Mouse (Mus musculus) urinary bladder, adult 18-20 months (tissue): Measurements from ENCODE around the gene Itga2.

Experiments
- DNase-seq, 2 experiments: peaks; one replicate each; pipeline ENCODE4 v3.0.0; 2022; ENCODE audit warnings: low spot score in 2 of 2, mixed read lengths in 2 of 2

Itga2 gene

GRCm38 (mm10) chr13:114931775-114932294, at the start of gene Itga2:
Gene Itga2, minus strand, starts transcription at chr13:114932100.
- DNase-seq: peak; percentile 72 to 75

- no peak for DNase-seq
Observed at GRCm38 (mm10) chr13:114980831-114981419, 49.0 kb upstream of the Itga2 start.

- DNase-seq: no peak
Observed at GRCm38 (mm10) chr13:114974484-114975042, 42.7 kb upstream of the Itga2 start.

- DNase-seq: no peak
Observed at GRCm38 (mm10) chr13:114971905-114972304, 40.0 kb upstream of the Itga2 start.

GRCm38 (mm10) chr13:114964233-114964632, 32.3 kb upstream of the Itga2 start:
- peak; percentile 63 to 85 for DNase-seq

- DNase-seq: no peak
Observed at GRCm38 (mm10) chr13:114954516-114954915, 22.6 kb upstream of the Itga2 start.

GRCm38 (mm10) chr13:114933541-114933940, 1.6 kb upstream of the Itga2 start:
- DNase-seq: peak; percentile 38 to 70

GRCm38 (mm10) chr13:114930996-114931649, 777 bp downstream of the Itga2 start:
- peak in 1 of 2 experiments; percentile 41 for DNase-seq

- no peak for DNase-seq
Observed at GRCm38 (mm10) chr13:114924785-114925184, 7.1 kb downstream of the Itga2 start.

GRCm38 (mm10) chr13:114923331-114923730, 8.6 kb downstream of the Itga2 start:
- no peak for DNase-seq

- no peak for DNase-seq
Observed at GRCm38 (mm10) chr13:114915767-114916166, 16.1 kb downstream of the Itga2 start.

- DNase-seq: no peak
Observed at GRCm38 (mm10) chr13:114914963-114915362, 16.9 kb downstream of the Itga2 start.

GRCm38 (mm10) chr13:114914559-114914958, 17.3 kb downstream of the Itga2 start:
- no peak for DNase-seq

GRCm38 (mm10) chr13:114910629-114911028, 21.3 kb downstream of the Itga2 start:
- no peak for DNase-seq

GRCm38 (mm10) chr13:114909514-114909913, 22.4 kb downstream of the Itga2 start:
- no peak for DNase-seq

- DNase-seq: no peak
Observed at GRCm38 (mm10) chr13:114907876-114908275, 24.0 kb downstream of the Itga2 start.

GRCm38 (mm10) chr13:114896751-114897386, 35.0 kb downstream of the Itga2 start:
- peak in 1 of 2 experiments; percentile 10 for DNase-seq

GRCm38 (mm10) chr13:114895896-114896295, 36.0 kb downstream of the Itga2 start:
- DNase-seq: peak; percentile 11 to 58

GRCm38 (mm10) chr13:114894718-114895117, 37.2 kb downstream of the Itga2 start:
- no peak for DNase-seq

GRCm38 (mm10) chr13:114891655-114892054, 40.2 kb downstream of the Itga2 start:
- no peak for DNase-seq

- no peak for DNase-seq
Observed at GRCm38 (mm10) chr13:114887695-114888094, 44.2 kb downstream of the Itga2 start.

GRCm38 (mm10) chr13:114887293-114887692, 44.6 kb downstream of the Itga2 start:
- no peak for DNase-seq
